Mouse (Mus musculus): ENCODE results near the gene Olfr568. TPM values are rescaled to one million over a fixed set of nuclear protein-coding genes. Genes with fewer than 3 reads are reported as not detected.

The Olfr568 gene
- polyA plus RNA-seq, 1 experiment from 2014 or later: not detected

Other genes starting within 250 kb of the Olfr568 start
- gene Olfr554, start 238.7 kb upstream of the Olfr568 start, polyA plus RNA-seq (2015; fragmentation: Nextera tagmentation; extraction: Ambion mirVana): not detected in 2 replicates
- gene Olfr555, start 218.3 kb upstream of the Olfr568 start, polyA plus RNA-seq (2015; fragmentation: Nextera tagmentation; extraction: Ambion mirVana): not detected in 2 replicates
- gene Olfr556, start 212.2 kb upstream of the Olfr568 start, polyA plus RNA-seq (2015; fragmentation: Nextera tagmentation; extraction: Ambion mirVana): not detected in 2 replicates
- gene Trim68, start 189.8 kb upstream of the Olfr568 start, polyA plus RNA-seq (2015; fragmentation: Nextera tagmentation; extraction: Ambion mirVana): 1.6 and 1.7 TPM in 2 replicates
- gene Olfr557, start 181.2 kb upstream of the Olfr568 start, polyA plus RNA-seq (2015; fragmentation: Nextera tagmentation; extraction: Ambion mirVana): not detected in 2 replicates
- gene Olfr558, start 174.9 kb upstream of the Olfr568 start, polyA plus RNA-seq (2015; fragmentation: Nextera tagmentation; extraction: Ambion mirVana): not detected in 2 replicates
- not detected in 2 replicates for gene Olfr33, start 158.1 kb upstream of the Olfr568 start, polyA plus RNA-seq (2015; fragmentation: Nextera tagmentation; extraction: Ambion mirVana)
- gene Olfr559, start 149.6 kb upstream of the Olfr568 start, polyA plus RNA-seq (2015; fragmentation: Nextera tagmentation; extraction: Ambion mirVana): not detected in 2 replicates
- gene Olfr560, start 117.8 kb upstream of the Olfr568 start, polyA plus RNA-seq (2015; fragmentation: Nextera tagmentation; extraction: Ambion mirVana): not detected in 2 replicates
- not detected in 2 replicates for gene Olfr78, start 117.7 kb upstream of the Olfr568 start, polyA plus RNA-seq (2015; fragmentation: Nextera tagmentation; extraction: Ambion mirVana)
- not detected in 2 replicates for gene Olfr561, start 105.9 kb upstream of the Olfr568 start, polyA plus RNA-seq (2015; fragmentation: Nextera tagmentation; extraction: Ambion mirVana)
- gene Olfr564, start 73.6 kb upstream of the Olfr568 start, polyA plus RNA-seq (2015; fragmentation: Nextera tagmentation; extraction: Ambion mirVana): not detected in 2 replicates
- not detected in 2 replicates for gene Olfr566, start 18.4 kb upstream of the Olfr568 start, polyA plus RNA-seq (2015; fragmentation: Nextera tagmentation; extraction: Ambion mirVana)
- not detected in 2 replicates for gene Olfr569, start 13.8 kb downstream of the Olfr568 start, polyA plus RNA-seq (2015; fragmentation: Nextera tagmentation; extraction: Ambion mirVana)
- gene Olfr570, start 17.5 kb downstream of the Olfr568 start, polyA plus RNA-seq (2015; fragmentation: Nextera tagmentation; extraction: Ambion mirVana): not detected in 2 replicates
- gene Olfr571, start 40.4 kb downstream of the Olfr568 start, polyA plus RNA-seq (2015; fragmentation: Nextera tagmentation; extraction: Ambion mirVana): not detected in 2 replicates
- gene Olfr572, start 47.3 kb downstream of the Olfr568 start, polyA plus RNA-seq (2015; fragmentation: Nextera tagmentation; extraction: Ambion mirVana): not detected in 2 replicates
- gene Olfr573-ps1, start 65.5 kb downstream of the Olfr568 start, polyA plus RNA-seq (2015; fragmentation: Nextera tagmentation; extraction: Ambion mirVana): not detected in 2 replicates
- gene Olfr574, start 71.3 kb downstream of the Olfr568 start, polyA plus RNA-seq (2015; fragmentation: Nextera tagmentation; extraction: Ambion mirVana): not detected in 2 replicates
- gene Olfr575, start 81.7 kb downstream of the Olfr568 start, polyA plus RNA-seq (2015; fragmentation: Nextera tagmentation; extraction: Ambion mirVana): not detected in 2 replicates
- not detected in 2 replicates for gene Olfr576, start 85.5 kb downstream of the Olfr568 start, polyA plus RNA-seq (2015; fragmentation: Nextera tagmentation; extraction: Ambion mirVana)
- not detected in 2 replicates for gene Olfr577, start 98.8 kb downstream of the Olfr568 start, polyA plus RNA-seq (2015; fragmentation: Nextera tagmentation; extraction: Ambion mirVana)
- not detected in 2 replicates for gene Olfr578, start 112.2 kb downstream of the Olfr568 start, polyA plus RNA-seq (2015; fragmentation: Nextera tagmentation; extraction: Ambion mirVana)
- not detected in 2 replicates for gene Olfr582, start 160.9 kb downstream of the Olfr568 start, polyA plus RNA-seq (2015; fragmentation: Nextera tagmentation; extraction: Ambion mirVana)
- gene Olfr583, start 174.2 kb downstream of the Olfr568 start, polyA plus RNA-seq (2015; fragmentation: Nextera tagmentation; extraction: Ambion mirVana): not detected in 2 replicates
- not detected in 2 replicates for gene Olfr584, start 204.8 kb downstream of the Olfr568 start, polyA plus RNA-seq (2015; fragmentation: Nextera tagmentation; extraction: Ambion mirVana)
- not detected in 2 replicates for gene Olfr585, start 220.6 kb downstream of the Olfr568 start, polyA plus RNA-seq (2015; fragmentation: Nextera tagmentation; extraction: Ambion mirVana)
- not detected in 2 replicates for gene Olfr586, start 248.5 kb downstream of the Olfr568 start, polyA plus RNA-seq (2015; fragmentation: Nextera tagmentation; extraction: Ambion mirVana)